Comparison of ENCODE assay signal across 8 mouse cellular contexts in genomic region chr5:89981627-89982026, GRCm38 (mm10).
DNase-seq lines count a peak whose midpoint lies in the region; ATAC-seq and TF ChIP-seq lines count a peak whose summit lies in the region.

No protein-coding gene starts in this region.

- no peaks in the 10 kb centered on the region for H3K9me3 ChIP-seq in heart, postnatal 0 days (replicated peaks; ENCODE audit: control insufficient read depth, low read length)
- no peaks in the 10 kb centered on the region for H3K9me3 ChIP-seq in heart, embryonic 10.5 days
- H3K9me3 ChIP-seq in lung, postnatal 0 days (ENCODE audit: low read length), result no peaks in the 10 kb centered on the region

- no peak for TF ChIP-seq EP300 in heart, postnatal 0 days (IDR thresholded peaks at IDR 0.05; ENCODE audit: low read depth)
- no peak for TF ChIP-seq EP300 in lung, postnatal 0 days (IDR thresholded peaks at IDR 0.05)

- no peaks in the 10 kb centered on the region for H3K27me3 ChIP-seq in heart, postnatal 0 days (ENCODE audit: control insufficient read depth, insufficient read depth, low read length)
- no peaks in the 10 kb centered on the region for H3K27me3 ChIP-seq in heart, embryonic 10.5 days (ENCODE audit: insufficient read depth, poor library complexity, severe bottlenecking)
- no peaks in the 10 kb centered on the region for H3K27me3 ChIP-seq in lung, postnatal 0 days (replicated peaks; ENCODE audit: insufficient read depth, low read length)

- WGBS in heart, postnatal 0 days, result 52% methylated on average over 6 of the region's 6 CpGs
- WGBS in heart, embryonic 10.5 days, result 48% methylated on average over 6 of the region's 6 CpGs
- 51% methylated on average over 6 of the region's 6 CpGs for WGBS in lung, postnatal 0 days
- 50% methylated on average over 6 of the region's 6 CpGs for WGBS in lung, adult 2 months

- TF ChIP-seq POLR2A in lung, adult 2 months (IDR thresholded peaks at IDR 0.05; ENCODE audit: borderline replicate concordance, extremely low read depth, low read depth, low read length), result no peak

- H3K9ac ChIP-seq in heart, postnatal 0 days (replicated peaks; ENCODE audit: low read depth, low read length), result no peak overlapping the region
- no peak overlapping the region for H3K9ac ChIP-seq in lung, postnatal 0 days (replicated peaks; ENCODE audit: low read depth)

- H3K4me1 ChIP-seq in heart, postnatal 0 days (ENCODE audit: control insufficient read depth, insufficient read depth), result no peaks in the 10 kb centered on the region
- H3K4me1 ChIP-seq in heart, embryonic 10.5 days, result no peaks in the 10 kb centered on the region
- no peaks in the 10 kb centered on the region for H3K4me1 ChIP-seq in lung, postnatal 0 days (ENCODE audit: insufficient read depth, low read depth, low read length)
- no peaks in the 10 kb centered on the region for H3K4me1 ChIP-seq in lung, adult 2 months (ENCODE audit: control insufficient read depth, insufficient read depth, low read length)

- no peaks in the 10 kb centered on the region for H3K36me3 ChIP-seq in heart, postnatal 0 days (replicated peaks; ENCODE audit: control insufficient read depth, insufficient read depth, low read length)
- H3K36me3 ChIP-seq in heart, embryonic 10.5 days, result no peaks in the 10 kb centered on the region
- no peaks in the 10 kb centered on the region for H3K36me3 ChIP-seq in lung, postnatal 0 days (ENCODE audit: insufficient read depth, low read length)

- no peak overlapping the region for H3K27ac ChIP-seq in heart, postnatal 0 days (ENCODE audit: low read depth)
- no peak overlapping the region for H3K27ac ChIP-seq in heart, embryonic 10.5 days
- no peak overlapping the region for H3K27ac ChIP-seq in lung, postnatal 0 days (ENCODE audit: low read length)

- DNase-seq in heart, postnatal 0 days (ENCODE audit: low spot score), result peak; percentile 24
- DNase-seq in heart, embryonic 10.5 days (ENCODE audit: low spot score), result no peak
- peak; percentile 33 for DNase-seq in lung, postnatal 0 days (ENCODE audit: low spot score)
- no peak for DNase-seq in lung, adult 2 months
- DNase-seq in ZHBTc4 (ENCODE audit: low read depth, low spot score), result peak; percentile 29
- DNase-seq in retina, postnatal 1 day, result peak; percentile 9
- DNase-seq in urinary bladder, postnatal 25 days (ENCODE audit: low spot score), result no peak
- DNase-seq in B cell, adult 2 months, result no peak

- ATAC-seq in heart, postnatal 0 days (ENCODE audit: insufficient read depth, low read depth), result no peak
- ATAC-seq in lung, postnatal 0 days, result no peak

- no peak overlapping the region for H3K4me2 ChIP-seq in heart, postnatal 0 days (ENCODE audit: low read depth, low read length)
- no peak overlapping the region for H3K4me2 ChIP-seq in lung, postnatal 0 days (replicated peaks; ENCODE audit: low read depth, low read length)

- peak; percentile 52 for TF ChIP-seq CTCF in heart, postnatal 0 days (IDR thresholded peaks at IDR 0.05; ENCODE audit: low read depth)
- TF ChIP-seq CTCF in lung, postnatal 0 days (IDR thresholded peaks at IDR 0.05), result peak; percentile 65
- TF ChIP-seq CTCF in lung, adult 2 months (IDR thresholded peaks at IDR 0.05; ENCODE audit: insufficient read depth, low read length), result no peak

- no peak overlapping the region for H3K4me3 ChIP-seq in heart, postnatal 0 days (ENCODE audit: low read depth, low read length)
- H3K4me3 ChIP-seq in heart, embryonic 10.5 days, result no peak overlapping the region
- no peak overlapping the region for H3K4me3 ChIP-seq in lung, postnatal 0 days (ENCODE audit: low read depth, low read length)
- no peak overlapping the region for H3K4me3 ChIP-seq in lung, adult 2 months (replicated peaks; ENCODE audit: extremely low read depth, low read depth, low read length)

Comparison
In these comparisons a context has a peak if more than half of its experiments do, and no peak if none do; other contexts are left out.
1. DNase-seq: peak in heart, postnatal 0 days (single experiment), lung, postnatal 0 days (single experiment), ZHBTc4 (single experiment) and retina, postnatal 1 day (single experiment); none in heart, embryonic 10.5 days (single experiment), lung, adult 2 months (single experiment), urinary bladder, postnatal 25 days (single experiment) and B cell, adult 2 months (0 of 2).